Mouse (Mus musculus): ENCODE measurements at regions not wholly inside any gene's neighbourhood (a gene's known extent, or its start where the extent isn't known, plus 50 kb on each side); places are given as distances from the start of the nearest gene placed in this dataset.

DNA sequence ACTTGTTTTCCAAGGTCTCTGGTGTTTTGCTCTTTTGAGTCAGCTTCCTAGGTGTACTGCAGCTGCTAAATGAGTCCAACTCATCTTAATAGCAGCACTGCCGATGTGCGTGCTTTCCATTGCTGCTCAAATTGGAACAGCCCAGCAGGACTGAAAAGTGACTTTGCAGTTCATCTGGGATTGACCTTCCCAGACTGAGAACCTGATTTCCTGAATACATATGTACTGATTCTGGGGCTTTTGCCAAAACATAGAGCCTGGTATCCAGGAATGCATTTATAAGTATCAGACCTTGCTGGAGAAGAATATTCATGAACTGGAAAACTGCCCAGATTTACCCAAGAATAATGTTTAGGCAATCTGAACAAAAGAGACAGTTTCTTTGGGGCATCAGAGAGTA is 1579.0 kb upstream of the Sel1l start:
- Histone ChIP-seq H3K36me3 (replicated peaks; ENCODE audit: control insufficient read depth, insufficient read depth, low read length) (no peaks in the 10 kb centered on the region), H3K27ac (ENCODE audit: low read depth) (no peak overlapping the region), H3K4me1 (ENCODE audit: control insufficient read depth, insufficient read depth) (no peaks in the 10 kb centered on the region), H3K4me2 (ENCODE audit: low read depth, low read length) (no peak overlapping the region), H3K9me3 (replicated peaks; ENCODE audit: control insufficient read depth, low read length) (no peaks in the 10 kb centered on the region), H3K4me3 (ENCODE audit: low read depth, low read length) (no peak overlapping the region), H3K9ac (replicated peaks; ENCODE audit: low read depth, low read length) (no peak overlapping the region), H3K27me3 (ENCODE audit: control insufficient read depth, insufficient read depth, low read length) (no peaks in the 10 kb centered on the region)
- ATAC-seq (ENCODE audit: insufficient read depth, low read depth) (no peak), DNase-seq (ENCODE audit: low spot score) (no peak)
- TF ChIP-seq CTCF (IDR thresholded peaks at IDR 0.05; ENCODE audit: low read depth) = no peak
- WGBS = 89% methylated on average over 2 of the region's 2 CpGs

DNA sequence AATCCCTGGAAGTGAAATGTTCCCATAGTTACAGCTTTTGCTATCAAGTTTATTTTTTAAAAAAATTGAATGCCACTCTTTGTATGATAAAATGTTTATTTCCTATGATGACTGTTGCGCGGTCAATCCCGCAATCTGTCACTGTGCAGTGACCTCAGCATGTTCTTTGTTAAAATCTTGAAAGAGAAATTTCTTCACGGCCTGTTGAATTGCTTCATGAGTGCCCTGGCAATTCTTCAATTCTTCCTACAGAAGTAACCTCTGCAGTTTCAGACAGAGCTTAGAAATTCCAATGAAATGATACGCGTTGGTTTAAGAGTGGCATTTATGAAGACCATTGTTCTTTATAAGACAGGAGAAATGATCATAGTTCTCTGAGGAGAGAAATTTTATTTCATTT is 1567.4 kb upstream of the Sel1l start:
- Histone ChIP-seq H3K4me1 (ENCODE audit: control insufficient read depth, insufficient read depth) (no peaks in the 10 kb centered on the region), H3K27me3 (ENCODE audit: control insufficient read depth, insufficient read depth, low read length) (no peaks in the 10 kb centered on the region), H3K9me3 (replicated peaks; ENCODE audit: control insufficient read depth, low read length) (no peaks in the 10 kb centered on the region), H3K4me2 (ENCODE audit: low read depth, low read length) (no peak overlapping the region), H3K27ac (ENCODE audit: low read depth) (no peak overlapping the region), H3K36me3 (replicated peaks; ENCODE audit: control insufficient read depth, insufficient read depth, low read length) (no peaks in the 10 kb centered on the region), H3K9ac (replicated peaks; ENCODE audit: low read depth, low read length) (no peak overlapping the region), H3K4me3 (ENCODE audit: low read depth, low read length) (no peak overlapping the region)
- ATAC-seq (ENCODE audit: insufficient read depth, low read depth) = no peak
- TF ChIP-seq EP300 (IDR thresholded peaks at IDR 0.05; ENCODE audit: low read depth) (no peak), CTCF (IDR thresholded peaks at IDR 0.05; ENCODE audit: low read depth) (no peak)
- DNase-seq (ENCODE audit: low spot score) = no peak
- 83% methylated on average over 6 of the region's 6 CpGs for WGBS

DNA sequence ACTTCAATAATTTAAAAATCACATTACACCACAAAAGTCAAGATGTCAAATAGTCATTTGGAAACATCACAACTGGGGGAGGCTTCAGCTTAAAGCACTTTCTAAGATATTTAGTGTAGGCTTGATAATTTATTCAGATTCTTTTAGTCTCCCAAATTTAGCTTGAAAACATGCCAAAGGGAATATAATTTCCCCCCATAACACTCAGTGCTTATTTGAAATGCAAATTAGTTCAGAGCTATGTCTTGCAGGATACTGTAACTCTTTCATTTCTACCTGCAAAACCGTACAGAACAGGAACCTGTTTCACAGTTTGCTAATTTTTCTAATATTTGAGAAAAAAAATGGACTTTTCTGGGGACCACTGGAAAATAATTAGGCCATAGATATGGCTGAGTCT is 1566.8 kb upstream of the Sel1l start:
- DNase-seq (ENCODE audit: low spot score) (no peak), ATAC-seq (ENCODE audit: insufficient read depth, low read depth) (no peak)
- Histone ChIP-seq H3K9ac (replicated peaks; ENCODE audit: low read depth, low read length) (no peak overlapping the region), H3K9me3 (replicated peaks; ENCODE audit: control insufficient read depth, low read length) (no peaks in the 10 kb centered on the region), H3K4me2 (ENCODE audit: low read depth, low read length) (no peak overlapping the region), H3K36me3 (replicated peaks; ENCODE audit: control insufficient read depth, insufficient read depth, low read length) (no peaks in the 10 kb centered on the region), H3K27ac (ENCODE audit: low read depth) (no peak overlapping the region), H3K4me1 (ENCODE audit: control insufficient read depth, insufficient read depth) (no peaks in the 10 kb centered on the region), H3K27me3 (ENCODE audit: control insufficient read depth, insufficient read depth, low read length) (no peaks in the 10 kb centered on the region), H3K4me3 (ENCODE audit: low read depth, low read length) (no peak overlapping the region)
- WGBS = 62% methylated on average over 1 of the region's 1 CpGs
- TF ChIP-seq CTCF (IDR thresholded peaks at IDR 0.05; ENCODE audit: low read depth) (no peak), EP300 (IDR thresholded peaks at IDR 0.05; ENCODE audit: low read depth) (no peak)

DNA sequence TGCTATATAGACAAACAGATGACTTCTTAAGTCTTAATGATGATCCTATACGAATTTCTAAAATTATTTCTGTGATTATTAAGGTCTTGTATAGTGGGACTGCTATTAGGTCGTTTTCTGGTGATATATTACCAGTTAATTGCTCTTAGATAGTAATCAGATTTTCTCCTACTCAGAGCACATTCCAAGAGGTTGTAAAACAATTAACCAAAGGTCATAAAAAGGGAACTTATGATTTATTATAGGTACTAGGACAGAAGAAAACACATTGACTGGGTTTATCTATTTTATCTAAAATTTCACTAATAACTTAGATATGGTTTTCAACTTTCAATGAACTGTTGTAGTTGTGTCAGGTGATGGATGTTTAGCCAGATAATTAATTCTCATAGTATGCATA is 1536.6 kb upstream of the Sel1l start:
- ATAC-seq (ENCODE audit: insufficient read depth, low read depth) (no peak), DNase-seq (ENCODE audit: low spot score) (no peak)
- H3K4me1 ChIP-seq (ENCODE audit: control insufficient read depth, insufficient read depth) = no peaks in the 10 kb centered on the region
- 27% methylated on average over 2 of the region's 2 CpGs for WGBS
- H3K27me3 ChIP-seq (ENCODE audit: control insufficient read depth, insufficient read depth, low read length) = no peaks in the 10 kb centered on the region
- no peak overlapping the region for H3K4me2 ChIP-seq (ENCODE audit: low read depth, low read length)
- no peak overlapping the region for H3K27ac ChIP-seq (ENCODE audit: low read depth)
- H3K9ac ChIP-seq (replicated peaks; ENCODE audit: low read depth, low read length) = no peak overlapping the region
- H3K9me3 ChIP-seq (replicated peaks; ENCODE audit: control insufficient read depth, low read length) = no peaks in the 10 kb centered on the region
- no peaks in the 10 kb centered on the region for H3K36me3 ChIP-seq (replicated peaks; ENCODE audit: control insufficient read depth, insufficient read depth, low read length)
- TF ChIP-seq EP300 (IDR thresholded peaks at IDR 0.05; ENCODE audit: low read depth) (no peak), CTCF (IDR thresholded peaks at IDR 0.05; ENCODE audit: low read depth) (no peak)
- H3K4me3 ChIP-seq (ENCODE audit: low read depth, low read length) = no peak overlapping the region

DNA sequence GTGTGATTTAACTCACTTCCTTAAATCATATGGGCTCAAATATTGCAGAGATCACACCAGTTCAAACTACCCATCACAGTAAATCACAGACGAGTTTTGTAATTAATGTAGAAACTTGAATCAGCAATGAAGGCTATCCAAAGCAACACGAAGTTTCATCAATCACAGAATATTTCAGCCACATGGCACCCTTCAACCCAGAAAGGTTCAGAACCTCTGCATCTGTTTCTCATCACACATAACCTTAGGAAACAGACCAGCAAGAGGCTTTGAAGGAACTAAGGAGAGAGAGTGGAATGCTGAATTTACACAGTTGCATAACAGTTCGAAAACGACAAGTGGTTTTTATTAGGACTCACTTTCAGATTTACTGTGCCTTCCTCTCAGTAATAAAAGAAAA is 1494.0 kb upstream of the Sel1l start:
- H3K9ac ChIP-seq (replicated peaks; ENCODE audit: low read depth, low read length) = no peak overlapping the region
- DNase-seq (ENCODE audit: low spot score) (no peak), ATAC-seq (ENCODE audit: insufficient read depth, low read depth) (no peak)
- H3K27ac ChIP-seq (ENCODE audit: low read depth) = no peak overlapping the region
- H3K36me3 ChIP-seq (replicated peaks; ENCODE audit: control insufficient read depth, insufficient read depth, low read length) = no peaks in the 10 kb centered on the region
- no peaks in the 10 kb centered on the region for H3K4me1 ChIP-seq (ENCODE audit: control insufficient read depth, insufficient read depth)
- H3K9me3 ChIP-seq (replicated peaks; ENCODE audit: control insufficient read depth, low read length) = no peaks in the 10 kb centered on the region
- no peaks in the 10 kb centered on the region for H3K27me3 ChIP-seq (ENCODE audit: control insufficient read depth, insufficient read depth, low read length)
- WGBS = 49% methylated on average over 4 of the region's 4 CpGs
- H3K4me3 ChIP-seq (ENCODE audit: low read depth, low read length) = no peak overlapping the region
- TF ChIP-seq CTCF (IDR thresholded peaks at IDR 0.05; ENCODE audit: low read depth) = no peak
- H3K4me2 ChIP-seq (ENCODE audit: low read depth, low read length) = no peak overlapping the region

DNA sequence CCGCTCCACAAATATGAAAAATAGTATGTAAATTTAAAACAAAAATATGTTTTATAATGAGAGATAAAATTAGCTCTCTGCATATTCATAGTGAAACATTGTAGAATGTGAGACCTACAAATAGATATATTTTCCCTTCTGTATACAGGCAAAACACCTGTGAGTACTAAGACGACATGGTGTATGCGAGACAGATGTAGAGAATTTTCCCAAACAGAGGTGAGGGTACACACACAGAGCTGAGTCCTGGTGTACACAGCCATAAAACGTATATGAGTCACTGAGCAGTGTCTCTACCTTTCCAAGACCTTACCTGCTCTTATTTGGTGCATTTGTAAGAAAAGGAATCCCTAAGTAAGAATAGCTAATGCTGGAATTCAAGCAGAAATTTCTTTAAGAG is 1493.6 kb upstream of the Sel1l start:
- Histone ChIP-seq H3K36me3 (replicated peaks; ENCODE audit: control insufficient read depth, insufficient read depth, low read length) (no peaks in the 10 kb centered on the region), H3K4me2 (ENCODE audit: low read depth, low read length) (no peak overlapping the region), H3K4me1 (ENCODE audit: control insufficient read depth, insufficient read depth) (no peaks in the 10 kb centered on the region), H3K9ac (replicated peaks; ENCODE audit: low read depth, low read length) (no peak overlapping the region), H3K4me3 (ENCODE audit: low read depth, low read length) (no peak overlapping the region), H3K27ac (ENCODE audit: low read depth) (no peak overlapping the region), H3K27me3 (ENCODE audit: control insufficient read depth, insufficient read depth, low read length) (no peaks in the 10 kb centered on the region), H3K9me3 (replicated peaks; ENCODE audit: control insufficient read depth, low read length) (no peaks in the 10 kb centered on the region)
- TF ChIP-seq CTCF (IDR thresholded peaks at IDR 0.05; ENCODE audit: low read depth) (no peak), EP300 (IDR thresholded peaks at IDR 0.05; ENCODE audit: low read depth) (no peak)
- DNase-seq (ENCODE audit: low spot score) (no peak), ATAC-seq (ENCODE audit: insufficient read depth, low read depth) (no peak)
- 68% methylated on average over 4 of the region's 4 CpGs for WGBS
